Mouse (Mus musculus) adipose tissue, adult 10 weeks (tissue): ENCODE measurements around the gene Capza2. TPM values are rescaled to one million over a fixed set of nuclear protein-coding genes. Genes with fewer than 3 reads are reported as not detected.

ENCODE experiments used
- polyA plus RNA-seq: library from polyadenylated mRNA; stranded (reverse); fragments of 350-450 nt; fragmentation: Illumina TruSeq; extraction: RNeasy Lipid Tissue Mini Kit (QIAGEN cat#74804); gene quantifications from one replicate; pipeline ENCODE4 v1.2.3, GENCODE M21; 2014; ENCODE audit warnings: low read depth, low replicate concordance

The Capza2 gene
- 90.2 TPM for polyA plus RNA-seq

GRCm38 (mm10) chr6:17635615-17636284 lies at the start of gene Capza2:
Capza2 (plus strand) TSS chr6:17636234.

GRCm38 (mm10) chr6:17692647-17693046 lies 56.6 kb downstream of the Capza2 start, which contains the start of gene St7:
St7 (plus strand) TSS chr6:17692933.

Other genes with a start within 250 kb of the Capza2 start
- gene Met, start 172.4 kb upstream of the Capza2 start, polyA plus RNA-seq: 13.0 TPM
- 13.0 TPM for gene St7, start 56.7 kb downstream of the Capza2 start, polyA plus RNA-seq